Mouse (Mus musculus): ENCODE measurements around the gene Wfdc15a.

DNA sequence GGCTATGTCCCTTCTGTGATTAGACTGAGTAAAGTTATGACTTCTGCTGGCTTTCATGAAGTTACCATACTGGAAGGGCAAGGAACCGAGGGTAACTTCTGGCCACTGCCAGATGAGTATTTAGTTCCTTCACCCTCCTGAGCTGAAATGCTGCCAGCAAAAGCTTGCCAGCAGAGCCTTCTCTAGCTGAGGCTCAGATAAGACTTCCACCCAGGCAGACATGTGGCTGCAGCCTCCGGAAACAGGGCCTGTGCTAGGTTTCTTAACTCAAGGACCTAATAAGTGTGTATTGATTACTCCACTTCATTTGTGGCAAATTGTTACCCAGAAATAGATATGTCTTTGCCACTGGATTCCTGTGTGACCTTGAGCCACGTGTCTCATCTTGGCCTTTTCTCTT is 26.5 kb downstream of the Wfdc15a start:
- TF ChIP-seq CTCF (IDR thresholded peaks at IDR 0.05; ENCODE audit: insufficient read depth, low read depth, low read length): no peak
- TF ChIP-seq POLR2A (IDR thresholded peaks at IDR 0.05; ENCODE audit: insufficient read depth, low read depth, low read length): no peak

Measured in olfactory bulb, adult 2 months (tissue).